Mouse (Mus musculus): Measurements from ENCODE around the gene Calr. TPM values are rescaled to one million over a fixed set of nuclear protein-coding genes. Genes with fewer than 3 reads are reported as not detected.

Gene Calr
- polyA plus RNA-seq, 1 experiment, result 189 TPM

GRCm38 (mm10) chr8:84825636-84826035, 21.1 kb downstream of the Calr start:
- TF ChIP-seq POLR2A (IDR thresholded peaks at IDR 0.05; ENCODE audit: borderline replicate concordance, extremely low read depth, low read depth, low read length) (no peak), CTCF (IDR thresholded peaks at IDR 0.05; ENCODE audit: insufficient read depth, low read length) (no peak)
- no peak overlapping the region for H3K4me3 ChIP-seq (replicated peaks; ENCODE audit: extremely low read depth, low read depth, low read length)
- 37% methylated on average over 4 of the region's 4 CpGs for WGBS
- H3K4me1 ChIP-seq (ENCODE audit: control insufficient read depth, insufficient read depth, low read length), result 0 out of 2 replicates have a peak, but pooled peaks cover 2% of the 10 kb centered on the region
- DNase-seq, result no peak

DNA sequence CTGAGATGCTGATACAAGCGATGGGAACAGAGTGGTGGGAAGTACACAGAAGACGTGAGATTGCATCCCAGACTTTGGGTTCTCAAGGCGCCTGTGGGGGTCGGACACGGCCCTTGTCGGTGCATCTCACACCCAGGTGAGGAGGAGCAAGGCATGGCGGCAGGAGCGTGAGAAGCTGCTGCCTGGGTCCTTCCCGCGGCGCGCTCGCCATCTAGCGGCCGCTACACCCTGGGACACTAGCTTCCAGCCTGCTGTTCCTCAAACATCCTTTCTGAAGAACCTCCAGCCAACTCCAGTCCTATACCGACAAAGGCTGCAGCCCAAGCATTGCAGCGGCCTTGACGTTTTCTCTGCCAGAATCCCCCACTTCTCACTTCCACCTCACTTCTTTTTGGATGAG, 23.1 kb downstream of the Calr start:
- H3K4me3 ChIP-seq (replicated peaks; ENCODE audit: extremely low read depth, low read depth, low read length), result no peak overlapping the region
- peak; percentile 53 for DNase-seq
- 2% methylated on average over 18 of the region's 18 CpGs for WGBS
- TF ChIP-seq CTCF (IDR thresholded peaks at IDR 0.05; ENCODE audit: insufficient read depth, low read length) (peak; percentile 75), POLR2A (IDR thresholded peaks at IDR 0.05; ENCODE audit: borderline replicate concordance, extremely low read depth, low read depth, low read length) (no peak)
- 0 out of 2 replicates have a peak, but pooled peaks cover 2% of the 10 kb centered on the region for H3K4me1 ChIP-seq (ENCODE audit: control insufficient read depth, insufficient read depth, low read length)

- no peak within 1 kb of the TSS for H3K4me3 ChIP-seq (replicated peaks; ENCODE audit: extremely low read depth, low read depth, low read length)
- TF ChIP-seq POLR2A (IDR thresholded peaks at IDR 0.05; ENCODE audit: borderline replicate concordance, extremely low read depth, low read depth, low read length) (no peak), CTCF (IDR thresholded peaks at IDR 0.05; ENCODE audit: insufficient read depth, low read length) (no peak)
- 0 out of 2 replicates have a peak, but pooled peaks cover 2% of the 10 kb centered on the region for H3K4me1 ChIP-seq (ENCODE audit: control insufficient read depth, insufficient read depth, low read length)
- WGBS, result 68% methylated on average over 3 of the region's 3 CpGs
- DNase-seq, result no peak
Observed at GRCm38 (mm10) chr8:84822723-84823122, 24.0 kb downstream of the Calr start, which contains the start of gene Dand5. Dand5 (minus strand) TSS chr8:84822823.

DNA sequence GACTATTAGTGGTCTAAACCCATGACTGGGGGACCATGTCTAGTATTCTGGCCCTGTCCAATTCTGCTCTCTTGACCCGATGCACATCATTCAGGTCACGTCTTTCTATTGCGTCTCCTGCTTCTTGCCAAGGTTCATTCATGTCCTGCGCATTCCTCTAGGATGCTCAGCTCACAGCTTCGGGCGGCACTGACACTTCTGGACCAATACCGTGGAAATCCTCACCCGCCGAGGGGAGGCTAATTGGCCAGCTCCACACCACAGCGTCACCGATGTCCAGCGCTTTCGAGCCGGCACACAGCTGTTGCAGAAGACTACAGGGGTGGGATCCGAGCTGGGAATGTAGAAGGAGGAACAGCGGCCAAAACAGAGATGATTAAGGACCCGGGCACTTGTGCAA, 30.6 kb downstream of the Calr start:
- WGBS, result 77% methylated on average over 17 of the region's 17 CpGs
- no peak for DNase-seq
- TF ChIP-seq CTCF (IDR thresholded peaks at IDR 0.05; ENCODE audit: insufficient read depth, low read length) (no peak), POLR2A (IDR thresholded peaks at IDR 0.05; ENCODE audit: borderline replicate concordance, extremely low read depth, low read depth, low read length) (no peak)
- Histone ChIP-seq H3K4me1 (ENCODE audit: control insufficient read depth, insufficient read depth, low read length) (peaks cover 4% of the 10 kb centered on the region), H3K4me3 (replicated peaks; ENCODE audit: extremely low read depth, low read depth, low read length) (no peak overlapping the region)

DNA sequence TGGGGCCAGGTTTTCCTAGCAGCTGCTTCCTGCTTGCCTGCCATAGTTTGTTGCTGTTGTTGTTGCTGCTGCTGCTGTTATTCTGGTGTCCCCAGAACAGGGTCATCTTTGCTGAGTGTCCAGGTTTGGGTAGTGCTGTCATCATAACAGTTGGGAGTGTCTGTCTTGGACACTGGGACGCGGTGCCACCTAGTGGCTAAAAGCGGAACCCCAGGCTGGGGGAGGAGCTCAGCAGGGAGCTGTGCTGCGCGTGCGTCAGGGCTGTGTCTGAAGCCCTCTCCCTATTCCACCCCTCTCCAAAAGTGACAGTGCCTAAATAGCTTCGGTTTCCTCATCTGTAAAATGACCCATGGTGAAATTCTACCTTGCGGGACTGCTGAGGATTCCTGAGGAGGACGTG, 31.2 kb downstream of the Calr start:
- TF ChIP-seq CTCF (IDR thresholded peaks at IDR 0.05; ENCODE audit: insufficient read depth, low read length) (peak; percentile 92), POLR2A (IDR thresholded peaks at IDR 0.05; ENCODE audit: borderline replicate concordance, extremely low read depth, low read depth, low read length) (no peak)
- Histone ChIP-seq H3K4me1 (ENCODE audit: control insufficient read depth, insufficient read depth, low read length) (peaks cover 4% of the 10 kb centered on the region), H3K4me3 (replicated peaks; ENCODE audit: extremely low read depth, low read depth, low read length) (no peak overlapping the region)
- peak; percentile 98 for DNase-seq
- 10% methylated on average over 9 of the region's 9 CpGs for WGBS

- Histone ChIP-seq H3K4me1 (ENCODE audit: control insufficient read depth, insufficient read depth, low read length) (peaks cover 4% of the 10 kb centered on the region), H3K4me3 (replicated peaks; ENCODE audit: extremely low read depth, low read depth, low read length) (no peak overlapping the region)
- 37% methylated on average over 19 of the region's 19 CpGs for WGBS
- TF ChIP-seq POLR2A (IDR thresholded peaks at IDR 0.05; ENCODE audit: borderline replicate concordance, extremely low read depth, low read depth, low read length) (no peak), CTCF (IDR thresholded peaks at IDR 0.05; ENCODE audit: insufficient read depth, low read length) (no peak)
- DNase-seq, result peak; percentile 5
Observed at GRCm38 (mm10) chr8:84814555-84815441, 31.9 kb downstream of the Calr start.

DNA sequence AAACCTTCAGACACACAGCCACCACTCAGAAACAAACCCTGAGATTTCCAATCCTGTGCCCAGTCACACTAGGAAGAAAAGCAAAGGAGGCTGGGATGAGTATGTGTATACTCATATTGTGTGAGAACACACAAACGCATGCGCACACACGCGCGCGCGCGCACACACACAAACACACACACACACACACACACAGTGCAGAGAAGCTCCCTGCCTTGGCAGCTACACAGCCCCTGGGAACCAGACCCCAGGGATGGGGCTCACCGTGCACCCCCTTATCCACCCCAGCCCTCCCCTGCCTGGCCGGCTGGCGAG, 32.5 kb downstream of the Calr start:
- TF ChIP-seq POLR2A (IDR thresholded peaks at IDR 0.05; ENCODE audit: borderline replicate concordance, extremely low read depth, low read depth, low read length), result no peak
- 82% methylated on average over 11 of the region's 11 CpGs for WGBS

DNA sequence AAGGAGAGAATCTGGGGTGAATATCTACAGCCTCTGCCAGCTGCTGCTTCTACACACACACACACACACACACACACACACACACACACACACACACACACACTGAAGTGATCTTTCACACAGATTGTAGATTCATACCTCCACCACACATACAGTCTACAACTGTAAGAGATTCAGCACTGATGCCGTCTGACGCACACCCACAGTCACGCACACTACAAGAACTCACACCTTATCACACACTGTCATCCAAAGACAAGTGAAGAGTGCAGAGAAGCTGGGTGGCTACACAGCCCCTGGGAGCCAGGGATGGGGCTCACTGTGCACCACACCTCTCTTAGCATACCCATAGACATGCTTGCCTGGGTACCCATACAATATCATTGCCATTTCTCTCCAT, 32.9 kb downstream of the Calr start:
- peaks cover 4% of the 10 kb centered on the region for H3K4me1 ChIP-seq (ENCODE audit: control insufficient read depth, insufficient read depth, low read length)
- WGBS, result 91% methylated on average over 3 of the region's 3 CpGs
- TF ChIP-seq CTCF (IDR thresholded peaks at IDR 0.05; ENCODE audit: insufficient read depth, low read length), result no peak
- no peak for TF ChIP-seq POLR2A (IDR thresholded peaks at IDR 0.05; ENCODE audit: borderline replicate concordance, extremely low read depth, low read depth, low read length)
- DNase-seq, result no peak
- H3K4me3 ChIP-seq (replicated peaks; ENCODE audit: extremely low read depth, low read depth, low read length), result no peak overlapping the region

More for the DNA sequence above, 32.5 kb downstream of the Calr start:
- Histone ChIP-seq H3K4me1 (ENCODE audit: control insufficient read depth, insufficient read depth, low read length) (peaks cover 4% of the 10 kb centered on the region), H3K4me3 (replicated peaks; ENCODE audit: extremely low read depth, low read depth, low read length) (no peak overlapping the region)
- no peak for DNase-seq

- TF ChIP-seq POLR2A (IDR thresholded peaks at IDR 0.05; ENCODE audit: borderline replicate concordance, extremely low read depth, low read depth, low read length) (no peak), CTCF (IDR thresholded peaks at IDR 0.05; ENCODE audit: insufficient read depth, low read length) (peak; percentile 67)
- H3K4me3 ChIP-seq (replicated peaks; ENCODE audit: extremely low read depth, low read depth, low read length), result no peak overlapping the region
- H3K4me1 ChIP-seq (ENCODE audit: control insufficient read depth, insufficient read depth, low read length), result peaks cover 4% of the 10 kb centered on the region
- DNase-seq, result peak; percentile 80
- WGBS, result 5% methylated on average over 5 of the region's 5 CpGs
Observed at GRCm38 (mm10) chr8:84813059-84813458, 33.7 kb downstream of the Calr start.

- Histone ChIP-seq H3K4me3 (replicated peaks; ENCODE audit: extremely low read depth, low read depth, low read length) (no peak overlapping the region), H3K4me1 (ENCODE audit: control insufficient read depth, insufficient read depth, low read length) (peaks cover 4% of the 10 kb centered on the region)
- no peak for DNase-seq
- WGBS, result 35% methylated on average over 10 of the region's 10 CpGs
- no peak for TF ChIP-seq POLR2A (IDR thresholded peaks at IDR 0.05; ENCODE audit: borderline replicate concordance, extremely low read depth, low read depth, low read length)
- no peak for TF ChIP-seq CTCF (IDR thresholded peaks at IDR 0.05; ENCODE audit: insufficient read depth, low read length)
Observed at GRCm38 (mm10) chr8:84811303-84811702, 35.4 kb downstream of the Calr start.

Data from lung, adult 2 months (tissue).